Mouse (Mus musculus): ENCODE measurements around the gene Eri3.

Eri3 gene

GRCm38 (mm10) chr4:117624660-117625059, 74.5 kb downstream of the Eri3 start:
- DNase-seq (ENCODE audit: low read depth): peak; percentile 64

GRCm38 (mm10) chr4:117628464-117628863, 78.3 kb downstream of the Eri3 start:
- DNase-seq (ENCODE audit: low read depth): peak; percentile 9

- no peak for DNase-seq (ENCODE audit: low read depth)
Observed at GRCm38 (mm10) chr4:117630053-117630670, 80.0 kb downstream of the Eri3 start.

GRCm38 (mm10) chr4:117633527-117633926, 83.4 kb downstream of the Eri3 start:
- DNase-seq (ENCODE audit: low read depth): no peak

GRCm38 (mm10) chr4:117634642-117635041, 84.5 kb downstream of the Eri3 start:
- DNase-seq (ENCODE audit: low read depth): no peak

GRCm38 (mm10) chr4:117636152-117636551, 86.0 kb downstream of the Eri3 start:
- no peak for DNase-seq (ENCODE audit: low read depth)

- DNase-seq (ENCODE audit: low read depth): no peak
Observed at GRCm38 (mm10) chr4:117636891-117637613, 86.9 kb downstream of the Eri3 start.

- no peak for DNase-seq (ENCODE audit: low read depth)
Observed at GRCm38 (mm10) chr4:117640925-117641703, 90.9 kb downstream of the Eri3 start.

- no peak for DNase-seq (ENCODE audit: low read depth)
Observed at GRCm38 (mm10) chr4:117641804-117642203, 91.6 kb downstream of the Eri3 start.

GRCm38 (mm10) chr4:117645031-117645435, 94.9 kb downstream of the Eri3 start:
- no peak for DNase-seq (ENCODE audit: low read depth)

- DNase-seq (ENCODE audit: low read depth): no peak
Observed at GRCm38 (mm10) chr4:117645859-117646258, 95.7 kb downstream of the Eri3 start.

- DNase-seq (ENCODE audit: low read depth): no peak
Observed at GRCm38 (mm10) chr4:117646496-117646895, 96.3 kb downstream of the Eri3 start.

- no peak for DNase-seq (ENCODE audit: low read depth)
Observed at GRCm38 (mm10) chr4:117646926-117647755, 97.0 kb downstream of the Eri3 start.

GRCm38 (mm10) chr4:117651626-117652101, 101.5 kb downstream of the Eri3 start:
- no peak for DNase-seq (ENCODE audit: low read depth)

- DNase-seq (ENCODE audit: low read depth): no peak
Observed at GRCm38 (mm10) chr4:117652727-117653126, 102.6 kb downstream of the Eri3 start.

- no peak for DNase-seq (ENCODE audit: low read depth)
Observed at GRCm38 (mm10) chr4:117654016-117654702, 104.0 kb downstream of the Eri3 start.

- DNase-seq (ENCODE audit: low read depth): no peak
Observed at GRCm38 (mm10) chr4:117654703-117655499, 104.7 kb downstream of the Eri3 start.

- no peak for DNase-seq (ENCODE audit: low read depth)
Observed at GRCm38 (mm10) chr4:117655500-117655863, 105.3 kb downstream of the Eri3 start.

- DNase-seq (ENCODE audit: low read depth): no peak
Observed at GRCm38 (mm10) chr4:117656961-117657360, 106.8 kb downstream of the Eri3 start.

GRCm38 (mm10) chr4:117657646-117658045, 107.5 kb downstream of the Eri3 start:
- DNase-seq (ENCODE audit: low read depth): no peak

Measured in 416B (cell line).